Mouse (Mus musculus) kidney, postnatal 14 days (tissue): ENCODE results near the gene Gm4792.

Experiments used
- DNase-seq: peaks from one replicate; pipeline ENCODE4 v3.0.0; 2022; ENCODE audit warnings: mixed read lengths

Gene Gm4792

DNA sequence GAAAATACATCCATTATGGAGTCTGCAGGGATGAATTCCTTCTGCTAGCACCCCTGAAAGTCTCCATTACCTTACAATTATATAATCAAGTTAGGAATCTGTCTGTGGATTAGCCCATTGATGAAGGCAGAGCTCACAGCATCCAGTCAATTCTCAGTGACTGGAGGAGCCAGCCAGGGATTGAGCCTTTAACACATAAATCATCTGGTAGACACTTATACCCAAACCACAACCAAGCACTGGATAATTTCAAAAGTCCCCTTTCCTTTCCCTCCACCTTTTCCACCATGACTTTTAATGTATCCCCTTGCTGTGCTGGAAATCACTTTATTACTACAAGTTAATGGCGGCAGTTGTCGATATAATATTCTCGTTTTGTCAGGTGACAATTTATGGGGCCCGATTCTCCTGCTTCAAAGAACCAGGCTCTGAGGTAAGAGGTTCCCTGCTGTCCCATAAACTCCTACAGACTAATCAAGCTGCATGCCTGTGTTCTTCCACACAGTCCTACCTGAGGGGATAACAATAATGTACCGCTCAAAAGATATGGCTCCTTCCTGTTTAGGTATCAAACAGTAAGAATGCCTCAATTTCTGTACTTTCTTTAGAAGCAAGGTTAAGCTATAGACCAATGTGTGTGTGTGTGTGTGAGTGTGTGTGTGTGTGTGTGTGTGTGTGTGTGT lies 2.4 kb downstream of the Gm4792 start:
- DNase-seq = no peak

DNA sequence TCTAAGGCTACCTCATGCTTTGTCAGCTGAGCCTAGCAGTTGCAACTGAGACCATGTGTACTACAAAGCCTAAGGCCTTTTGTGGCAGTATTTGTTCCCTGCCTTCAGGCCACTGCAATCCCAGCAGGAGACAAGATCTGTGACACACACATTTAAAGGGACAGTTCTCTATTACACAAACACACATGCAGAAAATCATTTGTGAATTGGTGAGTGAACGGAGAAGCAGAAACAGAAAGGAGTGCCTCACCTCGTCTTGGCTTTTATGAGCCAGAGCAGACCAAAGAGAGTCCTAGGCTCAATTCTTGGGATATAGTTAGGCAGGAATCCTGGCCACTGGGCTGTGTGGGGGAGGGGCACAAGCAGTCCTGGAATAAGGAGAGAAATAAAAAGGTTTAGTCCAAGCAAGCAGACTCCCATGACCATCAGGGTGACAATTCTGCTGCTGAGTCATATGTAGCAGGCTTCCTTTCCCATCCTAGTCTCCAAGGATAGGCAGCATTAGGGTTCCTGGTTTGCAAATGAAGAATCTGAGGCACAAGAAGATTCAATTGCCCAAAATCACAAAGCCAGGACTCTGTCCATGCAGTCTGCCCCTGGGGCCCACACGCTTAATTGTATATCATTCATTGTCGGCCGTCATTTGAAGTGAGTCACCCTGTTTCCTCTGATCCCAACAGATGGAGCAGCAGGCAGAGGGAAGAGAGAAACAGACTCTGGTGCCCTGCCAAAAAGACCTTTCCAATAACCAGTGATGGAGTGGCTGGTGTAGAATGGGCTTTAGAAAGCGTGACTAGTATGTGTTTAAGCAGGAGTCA lies 3.4 kb downstream of the Gm4792 start:
- no peak for DNase-seq

DNA sequence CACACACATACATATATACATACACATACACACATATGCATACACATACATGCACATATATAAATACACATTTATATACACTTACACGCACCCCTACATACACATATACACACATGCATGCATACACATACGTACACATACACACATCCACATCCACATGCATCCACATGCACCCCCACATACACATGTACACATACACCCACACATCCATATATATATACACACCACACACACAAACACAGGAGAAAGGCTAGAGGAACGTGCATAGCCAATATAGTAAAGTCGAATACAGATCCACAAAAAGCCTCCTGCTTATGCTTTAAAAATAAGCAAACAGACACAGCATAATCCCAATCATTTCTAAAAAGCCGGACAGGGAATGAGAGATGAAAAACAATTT lies 4.1 kb downstream of the Gm4792 start:
- no peak for DNase-seq

DNA sequence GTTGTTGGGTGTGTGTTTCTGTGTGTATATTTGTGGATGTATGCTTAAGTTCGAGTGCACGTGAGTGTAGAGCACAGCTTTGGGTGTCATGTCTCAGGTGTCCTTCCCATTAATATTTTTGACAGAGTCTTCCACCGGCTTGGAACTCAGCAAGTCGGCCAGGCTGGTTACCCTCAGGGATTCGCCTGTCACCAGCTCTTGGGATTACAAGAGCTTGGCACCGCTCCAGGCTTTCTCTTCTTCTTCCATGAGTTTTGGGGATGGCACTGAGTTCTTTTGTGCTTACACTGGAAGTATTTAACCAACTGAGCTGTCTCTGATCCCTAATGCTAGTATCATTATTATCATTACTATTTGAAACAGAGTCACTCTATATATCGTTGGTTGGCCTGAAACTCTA lies 15.7 kb downstream of the Gm4792 start:
- DNase-seq = no peak

DNA sequence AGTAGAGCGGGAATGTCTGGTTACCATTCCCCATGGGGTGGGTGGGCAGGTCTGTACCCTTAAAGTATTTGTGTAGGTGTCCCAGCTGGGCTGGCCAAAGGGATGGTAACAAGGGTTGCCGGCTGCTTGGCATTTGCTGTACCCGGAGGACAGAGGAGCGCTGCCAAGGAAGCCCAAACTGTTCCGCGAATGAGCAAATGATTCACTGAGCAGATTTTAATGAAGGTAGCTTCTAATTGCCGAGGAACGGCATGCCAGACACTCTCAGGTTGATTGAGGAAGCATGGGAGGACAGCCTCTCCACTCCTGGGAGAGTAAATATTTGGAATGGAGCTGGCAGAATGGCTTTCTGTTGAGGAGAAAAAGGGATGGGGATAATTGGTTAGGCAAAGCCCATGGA lies 16.3 kb downstream of the Gm4792 start:
- DNase-seq = no peak

DNA sequence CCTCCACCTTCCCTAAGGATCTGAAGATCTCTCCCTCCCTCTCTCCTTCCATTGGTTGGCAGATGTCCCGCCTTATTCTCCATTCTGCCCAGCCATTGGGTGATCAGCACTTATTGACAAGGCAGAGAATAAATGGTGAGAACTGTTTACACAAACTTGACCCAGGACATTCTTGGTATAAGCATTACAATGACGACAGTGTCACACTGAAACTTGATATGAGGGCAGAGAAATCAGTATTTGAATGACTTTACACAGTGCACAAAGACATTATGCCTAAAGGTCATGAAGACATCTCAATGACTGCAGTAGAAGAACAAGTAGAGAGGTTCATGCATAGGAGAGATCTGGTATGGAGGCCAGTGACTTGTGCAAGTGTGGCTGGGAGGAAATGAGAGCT lies 22.0 kb downstream of the Gm4792 start:
- DNase-seq = no peak

DNA sequence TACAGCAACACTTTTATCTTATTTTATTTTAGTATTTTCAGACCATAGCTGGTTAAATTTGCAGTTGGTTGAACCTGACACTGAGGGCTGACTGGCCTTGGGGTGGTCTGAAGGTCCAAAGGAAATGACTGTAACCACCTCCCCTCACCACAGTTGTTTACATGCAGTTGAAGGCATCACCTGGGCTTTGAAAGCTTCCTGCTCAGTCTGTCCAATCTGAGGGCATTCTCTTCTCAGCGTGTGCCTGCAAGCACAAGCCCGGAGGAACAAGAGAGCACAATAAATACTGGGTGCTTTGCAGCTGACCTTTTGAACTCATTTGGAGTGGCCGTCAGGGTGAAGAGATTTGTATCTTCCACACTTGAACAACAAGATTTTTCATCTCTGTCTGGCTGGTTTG lies 23.2 kb downstream of the Gm4792 start:
- DNase-seq = no peak

DNA sequence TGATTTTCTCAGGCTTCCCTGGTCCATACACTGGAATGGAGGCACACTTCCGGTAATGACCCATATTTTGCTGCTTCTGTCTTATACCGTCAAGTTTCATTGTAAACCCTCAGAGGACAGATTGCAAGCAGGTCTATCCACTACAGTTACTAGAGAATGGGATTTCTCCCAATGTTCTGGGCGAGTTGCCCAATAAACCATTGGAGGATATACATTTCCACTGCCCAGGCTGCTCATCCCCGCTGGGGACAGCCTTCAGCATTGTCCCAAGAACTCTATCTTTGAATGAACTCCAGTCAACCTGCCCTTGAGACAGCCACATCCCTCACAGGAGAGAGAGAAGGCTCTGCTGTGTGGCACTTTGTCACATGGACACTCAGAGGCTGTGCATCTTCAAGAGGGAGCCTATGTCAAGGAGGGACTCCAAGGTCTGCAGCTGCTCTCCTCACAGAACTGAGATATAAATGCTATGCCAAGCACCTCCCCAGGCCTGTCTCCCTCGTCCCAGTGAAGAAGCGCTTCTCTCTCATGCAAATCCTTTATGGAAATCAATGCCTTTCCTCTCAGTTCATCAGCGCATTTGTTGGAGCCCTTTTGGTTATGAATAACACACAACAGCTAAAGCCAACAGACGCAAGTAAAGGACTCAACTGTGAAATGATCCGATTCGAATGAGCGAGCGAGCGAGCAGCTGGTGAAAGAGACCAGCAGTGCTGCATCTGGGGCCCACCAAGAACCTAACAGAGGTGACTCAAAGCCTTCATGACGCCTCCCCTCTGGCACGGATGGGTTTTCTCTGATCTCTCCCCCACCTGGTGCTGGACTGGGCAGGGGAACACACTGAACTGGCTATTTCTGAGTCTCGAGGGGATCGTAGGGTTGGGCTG lies 32.6 kb downstream of the Gm4792 start:
- no peak for DNase-seq

DNA sequence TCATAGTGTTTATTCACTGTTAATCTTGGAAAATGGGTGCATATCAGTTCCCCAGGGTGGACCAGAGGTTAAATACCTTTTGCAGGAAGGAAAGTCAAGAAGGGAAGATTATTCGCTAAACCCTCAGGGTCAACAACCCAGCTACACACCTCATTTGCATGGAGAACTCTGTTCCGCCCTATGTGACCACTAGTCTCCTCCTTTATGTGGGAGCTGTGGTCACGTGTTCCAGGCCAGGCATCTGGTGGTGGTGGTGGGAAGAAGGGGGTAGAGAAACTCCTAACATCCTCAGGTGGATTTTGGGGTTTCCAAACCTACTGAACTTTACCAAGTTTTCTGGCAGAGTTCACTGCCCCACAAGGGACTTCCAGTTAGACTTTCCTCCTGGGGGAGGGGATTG lies 35.3 kb downstream of the Gm4792 start:
- DNase-seq = no peak

DNA sequence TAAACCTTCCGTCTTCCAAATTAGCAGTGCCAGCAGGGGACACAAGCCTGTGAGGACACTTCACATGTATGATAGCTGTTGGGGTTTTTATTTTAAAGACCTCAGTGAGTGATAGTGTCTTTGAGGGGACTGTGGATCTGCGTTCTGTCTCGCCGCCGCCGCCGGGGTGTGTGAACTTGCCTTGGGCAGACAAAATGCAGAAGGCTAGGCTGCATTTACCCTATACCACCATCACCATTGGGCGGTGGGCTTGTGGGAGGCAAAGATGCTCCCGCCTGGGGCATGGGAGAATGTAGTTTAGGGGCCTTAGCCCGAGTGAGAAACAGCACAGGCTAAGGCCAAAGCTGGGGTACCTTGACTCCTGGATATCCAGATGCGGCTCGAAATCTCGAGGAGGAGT lies 35.9 kb downstream of the Gm4792 start:
- no peak for DNase-seq

DNA sequence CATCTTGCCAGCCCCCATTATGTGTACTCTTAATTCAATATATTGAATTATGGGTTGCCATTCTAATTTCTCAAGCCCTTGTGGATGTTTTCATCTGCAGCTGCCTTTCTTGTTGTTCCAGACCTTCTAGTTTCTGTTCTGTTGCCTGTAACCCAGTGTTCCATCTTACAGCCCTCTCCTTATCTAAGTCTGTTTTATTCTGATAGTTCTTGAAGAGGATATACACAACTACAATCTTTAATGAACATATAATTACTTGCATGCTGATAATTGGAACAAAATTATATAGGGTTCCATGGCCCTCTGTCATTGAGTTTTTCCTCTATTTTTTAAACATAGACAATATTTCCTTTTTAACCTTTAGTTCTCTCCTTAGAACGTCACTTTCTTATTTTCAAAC lies 38.0 kb downstream of the Gm4792 start:
- no peak for DNase-seq

DNA sequence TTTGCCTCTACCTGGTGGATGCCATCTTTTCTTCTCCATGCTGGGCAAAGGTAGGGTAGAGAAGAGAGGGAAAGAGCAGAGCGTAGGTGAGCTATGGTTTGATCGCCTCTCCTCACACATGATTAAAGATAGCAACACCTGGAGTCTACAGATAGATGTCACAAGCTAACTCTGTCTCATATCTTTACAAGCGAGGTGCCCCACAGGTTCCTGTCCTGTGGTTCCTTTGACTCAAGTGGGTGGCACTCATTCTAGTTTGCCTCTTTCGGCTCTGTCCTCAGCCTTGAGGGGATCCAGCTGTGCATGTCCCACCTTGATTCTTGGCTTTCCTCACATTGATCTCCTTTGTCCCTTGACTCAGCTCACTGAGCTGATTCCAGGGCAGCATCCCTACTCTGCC lies 42.0 kb downstream of the Gm4792 start:
- DNase-seq = no peak

DNA sequence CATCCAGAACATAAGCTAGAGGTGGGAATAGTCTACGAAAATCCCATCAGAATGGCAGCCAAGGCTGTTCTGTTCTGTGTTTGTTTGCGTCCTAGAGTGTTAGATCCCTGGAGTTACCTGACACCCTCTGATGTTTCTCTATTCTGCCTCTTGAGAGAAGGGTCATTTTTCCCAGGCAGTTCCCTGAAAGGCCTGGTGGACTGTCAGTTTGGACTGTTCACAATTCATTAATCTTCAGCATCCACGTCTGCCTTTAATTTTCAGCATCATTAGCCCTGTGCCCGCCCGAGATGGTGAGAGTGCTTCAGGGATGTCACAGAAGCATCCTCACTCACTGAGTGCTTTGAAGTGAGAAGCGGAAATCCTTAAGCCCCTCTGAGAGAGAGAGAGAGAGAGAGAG lies 42.8 kb downstream of the Gm4792 start:
- DNase-seq = no peak

DNA sequence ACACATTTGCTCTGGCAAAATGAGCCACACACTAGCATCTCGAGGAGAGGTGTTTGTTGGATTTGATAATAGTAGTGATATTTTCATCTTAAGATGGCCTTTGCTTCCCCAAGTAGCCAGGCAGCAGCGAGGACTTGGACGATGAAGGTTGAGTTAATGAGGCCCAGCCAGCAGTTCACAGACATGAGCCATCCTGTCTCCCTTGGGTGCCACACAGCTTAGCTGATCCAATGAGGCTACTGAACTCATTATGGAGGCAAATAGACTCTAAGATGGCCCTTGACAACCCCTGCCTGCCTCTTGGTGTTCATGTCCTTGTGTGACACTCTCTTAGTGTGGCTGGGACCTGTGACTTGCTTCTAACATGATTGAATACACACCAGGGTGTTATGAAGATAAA lies 43.7 kb downstream of the Gm4792 start:
- no peak for DNase-seq

DNA sequence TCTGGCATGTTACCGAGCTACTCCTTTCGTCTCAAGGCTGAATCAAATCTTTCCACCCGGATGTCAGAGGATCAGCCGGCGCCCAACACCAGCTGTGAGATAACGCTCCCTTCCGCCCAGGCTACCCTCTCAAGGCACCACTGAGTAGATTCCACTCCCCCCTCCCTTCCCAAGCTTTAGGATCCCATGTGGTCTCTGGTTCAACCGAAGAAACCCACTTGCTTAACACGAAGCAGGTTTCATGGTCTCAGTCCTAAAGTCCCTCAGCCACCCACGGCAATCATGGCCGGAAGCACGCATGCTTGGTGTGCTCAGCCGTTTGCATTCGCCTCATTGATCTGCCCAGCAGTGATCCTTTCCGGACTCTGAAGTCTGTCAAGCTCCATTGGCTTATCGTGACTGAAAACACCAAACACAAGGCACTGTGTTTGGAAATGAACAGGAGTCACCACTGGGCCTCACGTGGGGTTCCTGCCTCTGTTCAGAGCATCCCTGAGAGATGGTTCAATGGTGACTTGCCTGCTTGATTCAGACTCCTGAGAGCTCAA lies 45.2 kb downstream of the Gm4792 start:
- DNase-seq = no peak

DNA sequence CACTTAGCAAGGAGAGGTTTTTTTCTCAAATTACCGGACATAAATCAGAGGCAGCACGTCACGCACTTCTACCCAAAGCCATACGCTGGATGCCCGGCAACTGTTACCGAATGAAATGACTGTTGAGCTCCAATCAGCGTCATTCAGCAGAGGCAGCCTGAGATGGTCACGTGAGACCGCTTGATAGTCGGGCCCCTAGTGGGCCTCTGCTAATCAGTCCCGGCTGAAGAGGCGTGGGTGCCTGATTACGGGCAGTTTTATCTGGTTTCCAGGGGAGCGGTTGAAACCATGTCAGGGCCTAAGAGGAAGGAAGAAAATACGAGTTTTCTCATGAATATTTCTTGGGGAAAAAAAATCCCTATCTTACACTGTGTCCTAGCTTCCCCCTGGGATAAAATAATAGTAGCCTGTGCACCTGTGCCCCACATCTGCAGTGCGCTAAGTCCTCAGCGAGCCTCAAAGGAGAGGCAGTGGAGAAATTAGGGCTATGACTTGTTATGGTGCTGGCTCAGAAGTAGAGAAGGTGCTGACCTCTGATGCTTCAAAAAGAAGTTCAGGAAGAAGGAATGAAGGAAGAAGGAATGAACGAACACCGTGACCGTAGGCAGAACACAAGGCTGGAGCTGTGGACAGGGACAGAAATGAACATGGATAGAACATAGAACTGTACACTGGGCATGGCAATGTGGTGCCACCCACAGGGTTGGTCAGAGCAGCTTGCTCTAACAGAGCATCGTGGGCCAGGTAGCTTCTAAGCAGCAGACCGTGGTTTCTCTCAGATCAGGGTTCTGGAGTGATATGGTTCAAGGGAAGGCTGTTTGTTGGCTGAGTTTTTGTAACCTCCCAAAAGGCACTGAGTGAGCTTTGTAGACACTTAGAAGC lies 48.7 kb downstream of the Gm4792 start:
- no peak for DNase-seq

DNA sequence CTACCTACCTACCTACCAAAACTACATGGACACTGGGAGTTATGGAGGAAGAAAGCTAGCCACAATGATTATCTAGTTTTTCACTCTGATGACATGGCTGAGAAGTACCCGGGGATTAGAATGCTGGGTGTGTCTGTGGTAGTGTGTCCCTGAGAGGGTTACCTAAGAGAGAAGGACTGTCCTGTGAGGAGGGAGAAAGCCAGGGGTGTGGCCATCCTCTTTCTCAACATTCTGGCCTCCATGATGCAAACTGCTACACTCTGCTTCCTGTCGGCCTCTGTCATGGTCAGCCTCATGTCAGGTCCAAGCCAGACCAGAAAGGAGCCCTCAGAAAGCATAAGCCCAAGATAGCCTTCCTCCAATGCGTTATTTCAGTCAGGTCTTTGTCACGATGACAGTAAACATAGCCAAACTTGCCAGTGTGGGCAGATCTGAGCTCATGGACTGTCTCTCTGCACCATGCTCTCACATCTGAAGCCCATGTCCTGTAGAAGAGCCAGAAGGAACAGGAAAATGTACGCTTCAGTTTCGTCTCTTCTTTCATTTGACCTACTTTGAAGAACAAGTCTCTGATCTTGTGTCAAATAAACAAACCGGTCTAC lies 50.7 kb downstream of the Gm4792 start:
- DNase-seq = no peak
